Mouse (Mus musculus): ENCODE results near the gene Olfr52.
"Not testable (repeated sequence)": the region's sequence is repeated elsewhere in the genome, so short reads cannot be mapped to it uniquely, and the experiment has no call there.

Olfr52 gene

GRCm38 (mm10) chr2:86185583-86185982, at the start of gene Olfr52:
Olfr52 (minus strand) TSS chr2:86185683.
- ChIA-PET CTCF (no interaction called here), POLR2A (interaction anchor here in 1 of 4 experiments (0.5 kb wide), 1 partner anchor 11 kb away, joined by 3 read pairs; no protein-coding TSS in a partner anchor)

- CTCF ChIA-PET, result no interaction called here
- POLR2A ChIA-PET, result no interaction called here
Observed at GRCm38 (mm10) chr2:86231301-86231700, 45.8 kb upstream of the Olfr52 start, which contains the start of gene Olfr1047. Olfr1047 (minus strand) TSS chr2:86231401.

GRCm38 (mm10) chr2:86219214-86219613, 33.7 kb upstream of the Olfr52 start, which contains the start of gene Olfr1046:
Olfr1046 (minus strand) TSS chr2:86219314.
- CTCF ChIA-PET, result no interaction called here
- POLR2A ChIA-PET, result no interaction called here

- CTCF ChIA-PET, result no interaction called here
Observed at GRCm38 (mm10) chr2:86202909-86203308, 17.4 kb upstream of the Olfr52 start, which contains the start of gene Olfr1045. Olfr1045 (minus strand) TSS chr2:86203009.

DNA sequence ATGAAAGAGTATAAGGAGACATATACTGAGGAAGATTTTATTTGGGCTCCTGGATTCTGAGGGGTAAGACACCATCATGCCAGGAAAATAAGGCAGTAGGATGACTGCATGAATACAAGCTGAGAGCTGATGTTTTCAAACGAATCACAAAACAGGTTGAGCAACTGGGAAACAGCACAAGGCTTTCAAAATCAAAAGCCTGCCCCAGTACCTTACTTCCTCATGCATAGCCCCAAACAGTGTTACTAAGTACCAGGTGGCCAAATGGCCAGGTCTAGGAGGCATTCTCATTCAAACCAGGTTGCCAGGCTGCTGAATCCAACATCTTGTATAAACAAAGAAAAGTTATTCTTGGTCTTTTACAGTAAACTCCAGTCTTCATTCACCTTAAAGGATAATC, 10.4 kb upstream of the Olfr52 start:
- POLR2A ChIA-PET, result no interaction called here
- CTCF ChIA-PET, result no interaction called here

More at GRCm38 (mm10) chr2:86202909-86203308, 17.4 kb upstream of the Olfr52 start, which contains the start of gene Olfr1045:
- POLR2A ChIA-PET, result no interaction called here

DNA sequence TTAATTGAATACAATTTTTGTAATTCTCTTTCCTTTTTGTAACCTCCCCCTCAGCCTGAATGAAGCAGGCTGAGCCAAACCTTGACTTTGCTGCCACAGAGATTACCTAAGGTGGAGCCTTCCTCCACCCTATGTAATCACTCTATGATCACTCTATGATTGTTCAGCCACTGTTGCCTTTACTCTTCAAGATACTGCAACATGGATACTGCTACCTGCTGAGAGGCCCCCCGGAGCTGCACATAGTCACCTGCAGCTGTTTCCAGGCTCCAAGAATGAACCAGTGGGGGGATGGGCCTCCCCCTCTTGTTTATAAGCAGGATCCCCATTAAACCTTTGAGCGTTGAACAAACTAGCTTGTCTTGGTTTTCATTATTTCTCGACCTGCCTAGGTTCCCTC, 5.5 kb downstream of the Olfr52 start:
- CTCF ChIA-PET, result no interaction called here
- POLR2A ChIA-PET, result no interaction called here

GRCm38 (mm10) chr2:86177720-86178119, 7.8 kb downstream of the Olfr52 start, which contains the start of gene Olfr1044:
Olfr1044 (minus strand) TSS chr2:86177820.
- CTCF ChIA-PET, result no interaction called here
- POLR2A ChIA-PET, result no interaction called here

DNA sequence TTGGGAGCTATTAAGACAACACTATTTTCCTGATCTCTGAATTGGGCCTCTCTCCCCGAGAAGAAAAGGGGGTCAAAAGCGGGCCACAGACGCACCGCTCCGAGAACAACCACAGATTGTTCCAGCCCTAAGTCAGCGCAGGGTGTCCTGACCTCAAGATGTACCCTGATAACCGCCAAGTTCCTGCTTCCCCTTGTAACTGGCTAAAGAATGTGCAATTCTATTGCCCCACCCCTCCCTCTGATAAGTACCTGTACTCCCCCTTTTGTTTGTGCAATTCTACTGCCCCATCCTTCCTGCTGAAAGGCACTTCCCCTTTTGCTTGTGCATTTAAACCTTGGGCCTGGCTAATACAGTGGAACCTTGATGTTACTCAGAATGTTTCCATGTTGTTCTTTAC, 10.1 kb downstream of the Olfr52 start:
- CTCF ChIA-PET, result not testable (repeated sequence)
- POLR2A ChIA-PET, result interaction anchor here in 1 of 4 experiments (0.7 kb wide), 1 partner anchor 10 kb away, joined by 3 read pairs; the partner anchor contains the start of gene Olfr52

- ChIA-PET POLR2A (no interaction called here), CTCF (no interaction called here)
Observed at GRCm38 (mm10) chr2:86167422-86167821, 18.1 kb downstream of the Olfr52 start, which contains the start of gene Olfr1043. Olfr1043 (minus strand) TSS chr2:86167522.

- ChIA-PET POLR2A (no interaction called here), CTCF (no interaction called here)
Observed at GRCm38 (mm10) chr2:86161738-86162137, 23.7 kb downstream of the Olfr52 start, which contains the start of gene Olfr1042. Olfr1042 (minus strand) TSS chr2:86161838.

DNA sequence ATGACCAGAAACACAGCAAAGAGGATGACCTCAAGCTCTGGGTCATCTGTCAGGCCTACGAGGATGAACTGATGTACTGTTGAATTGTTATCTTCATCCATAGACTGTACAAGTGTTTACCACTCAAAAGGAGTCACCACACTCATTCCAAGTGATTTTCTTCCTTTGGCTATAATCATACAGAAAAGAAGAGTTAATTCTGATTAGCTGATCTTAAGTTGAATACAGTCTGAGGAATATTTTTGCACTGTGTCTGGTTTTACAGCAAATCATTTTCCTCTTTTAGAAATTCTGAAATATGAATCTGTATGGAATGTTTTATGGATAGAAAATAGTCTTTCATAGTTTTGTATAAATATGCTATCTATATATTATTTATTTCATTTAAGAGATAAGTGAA, 38.9 kb downstream of the Olfr52 start, which contains the start of gene Olfr1040:
TSS of gene Olfr1040 (minus strand) at position 101 of the 400 bp plus-strand sequence.
- POLR2A ChIA-PET, result no interaction called here
- CTCF ChIA-PET, result no interaction called here

DNA sequence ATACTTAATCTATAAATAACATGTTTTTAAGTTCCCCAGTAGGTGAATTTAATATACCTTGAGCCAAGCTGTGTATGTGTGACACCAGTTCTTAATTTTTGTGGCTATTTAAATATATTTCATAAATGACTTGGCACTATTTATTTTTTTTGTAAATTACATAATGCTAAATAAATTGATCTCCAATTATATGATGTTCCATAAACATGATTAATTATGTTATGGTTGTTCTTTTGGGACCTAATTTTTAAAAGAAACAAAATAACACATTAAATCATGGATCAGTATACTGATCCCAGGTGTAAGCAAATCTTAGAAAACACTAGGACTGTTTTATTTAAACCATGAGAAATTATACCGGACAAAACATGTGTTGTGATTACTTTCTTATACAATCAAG, 49.7 kb downstream of the Olfr52 start, which contains the start of gene Olfr1039:
TSS of gene Olfr1039 (minus strand) at position 101 of the 400 bp plus-strand sequence.
- POLR2A ChIA-PET, result no interaction called here
- CTCF ChIA-PET, result no interaction called here
